Mouse (Mus musculus): ENCODE measurements around the gene Nsun2. TPM values are rescaled to one million over a fixed set of nuclear protein-coding genes. Genes with fewer than 3 reads are reported as not detected.
"Not testable (repeated sequence)": the region's sequence is repeated elsewhere in the genome, so short reads cannot be mapped to it uniquely, and the experiment has no call there.

Gene Nsun2
- polyA plus RNA-seq, 2 experiments from 2014 or later, result 26.3 to 30.7 TPM

DNA sequence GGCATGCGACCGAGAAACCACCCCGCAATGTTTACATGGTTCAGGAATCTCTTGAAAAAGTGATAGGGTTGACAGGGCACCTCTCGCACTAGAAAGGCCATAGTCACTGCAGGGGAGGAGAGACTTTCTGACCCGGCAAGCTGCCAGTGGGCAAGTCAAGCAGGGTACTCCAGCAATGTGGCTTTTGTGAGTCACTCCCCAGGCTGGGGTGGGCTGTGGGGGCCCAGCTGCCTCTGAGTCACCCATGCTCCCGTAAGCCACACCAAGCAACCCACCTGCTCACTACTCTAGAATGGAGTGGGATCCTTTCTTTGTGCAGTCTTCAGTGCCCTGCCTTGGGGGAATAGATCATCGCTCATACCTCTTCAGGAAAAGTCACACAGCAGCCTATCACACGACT, 59.9 kb downstream of the Nsun2 start:
- ATAC-seq, result no peak

DNA sequence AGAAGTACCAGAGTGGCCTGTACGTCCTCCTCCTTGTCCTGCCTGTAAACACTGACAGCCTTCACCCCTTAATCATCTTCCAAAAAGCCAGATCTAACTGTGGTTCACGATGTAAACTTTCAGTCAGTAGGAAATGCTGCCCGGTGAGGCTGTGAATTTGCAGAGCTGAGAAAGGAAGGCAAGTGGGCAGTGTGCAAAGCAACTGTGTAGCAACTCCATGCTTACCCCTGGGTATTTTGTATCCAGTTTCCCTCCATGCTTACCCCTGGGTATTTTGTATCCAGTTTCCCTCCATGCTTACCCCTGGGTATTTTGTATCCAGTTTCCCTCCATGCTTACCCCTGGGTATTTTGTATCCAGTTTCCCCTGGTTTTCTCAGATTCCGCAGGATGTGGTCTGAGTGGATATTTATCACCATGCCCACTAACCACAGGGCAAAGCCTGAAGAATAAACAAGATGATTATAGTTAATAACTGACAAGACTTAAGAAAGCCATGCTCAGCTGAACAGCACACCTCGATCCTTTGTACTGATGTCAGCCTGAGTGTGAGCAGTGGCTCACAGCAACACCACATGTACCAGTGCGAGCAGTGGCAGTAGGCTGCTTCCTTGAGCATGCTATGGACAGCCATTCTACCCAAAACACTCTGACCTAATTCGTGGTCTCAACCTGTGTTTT, 61.2 kb downstream of the Nsun2 start:
- no peak for ATAC-seq

DNA sequence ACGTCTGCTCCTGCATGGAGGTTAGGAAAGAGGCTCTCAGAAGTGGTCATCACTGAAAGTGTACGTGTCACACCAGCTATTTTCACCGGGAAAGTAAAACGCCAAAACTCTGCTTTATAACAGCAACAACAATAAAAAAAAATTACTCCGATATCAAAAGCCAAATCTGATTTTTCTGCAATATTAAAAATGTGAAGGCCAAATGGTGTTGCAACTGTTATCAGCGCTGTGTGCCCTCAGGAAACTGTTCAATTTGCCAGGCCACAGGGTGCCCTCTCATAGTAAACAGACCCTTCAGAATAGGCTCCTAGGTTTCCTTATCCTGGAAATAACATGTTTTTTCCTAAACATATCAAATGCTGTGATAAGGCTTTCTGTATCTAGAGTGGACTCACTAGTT, 62.4 kb downstream of the Nsun2 start:
- ATAC-seq, result no peak

DNA sequence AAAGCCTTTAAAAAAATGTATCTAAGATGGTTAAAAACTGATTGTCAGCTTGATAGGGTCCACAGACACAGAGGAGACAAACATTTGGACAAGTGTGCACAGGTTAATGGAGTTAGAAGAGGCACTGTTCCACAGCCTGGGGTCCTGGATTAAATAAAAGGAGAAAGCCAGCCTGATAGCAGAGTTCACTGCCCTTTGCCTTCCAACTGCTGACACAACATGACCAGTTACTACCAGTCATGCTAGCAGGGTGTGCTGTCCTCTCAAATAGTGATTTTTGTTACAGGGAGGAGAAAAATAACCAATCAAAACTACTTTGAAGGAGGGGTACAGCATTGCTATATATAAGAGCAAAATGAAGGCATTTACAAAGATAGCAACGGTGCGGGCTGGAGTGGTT, 63.0 kb downstream of the Nsun2 start:
- no peak for ATAC-seq

DNA sequence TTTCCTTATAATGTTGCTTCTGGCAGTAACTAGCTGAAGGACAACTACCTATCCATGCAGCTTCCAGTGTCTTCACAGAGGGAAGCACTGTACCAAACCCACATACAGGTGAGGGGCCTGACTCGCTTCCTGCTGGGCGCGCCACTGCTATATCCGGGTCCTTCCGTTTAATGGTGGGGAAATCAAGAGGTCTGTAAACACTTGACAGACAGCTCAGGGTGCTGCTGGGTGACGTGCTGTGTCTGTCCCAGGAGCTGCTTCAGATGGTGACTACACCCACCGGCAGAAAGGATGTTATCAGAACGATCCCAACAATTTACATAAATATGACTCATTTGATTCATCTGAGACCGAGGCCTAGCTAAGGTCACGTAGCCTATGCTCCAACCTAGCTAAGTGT, 65.3 kb downstream of the Nsun2 start:
- ATAC-seq, result no peak

DNA sequence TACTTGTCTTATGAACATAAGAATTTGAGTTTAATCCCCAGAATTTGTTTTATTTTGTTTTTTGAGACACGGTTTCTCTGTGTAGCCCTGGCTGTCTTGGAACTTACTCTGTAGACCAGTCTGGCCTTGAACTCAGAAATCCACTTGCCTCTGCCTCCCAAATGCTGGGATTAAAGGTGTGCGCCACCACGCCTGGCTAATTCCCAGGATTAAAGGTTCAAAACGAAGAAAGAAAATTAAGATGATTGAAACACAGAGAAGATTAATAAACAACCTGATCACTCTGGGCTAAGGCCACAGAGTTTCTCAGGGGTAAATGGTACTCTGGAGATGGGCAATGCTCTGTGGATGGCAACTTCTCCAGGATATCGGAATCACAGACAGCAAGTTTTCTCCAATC, 67.3 kb downstream of the Nsun2 start:
- ATAC-seq, result not testable (repeated sequence)

DNA sequence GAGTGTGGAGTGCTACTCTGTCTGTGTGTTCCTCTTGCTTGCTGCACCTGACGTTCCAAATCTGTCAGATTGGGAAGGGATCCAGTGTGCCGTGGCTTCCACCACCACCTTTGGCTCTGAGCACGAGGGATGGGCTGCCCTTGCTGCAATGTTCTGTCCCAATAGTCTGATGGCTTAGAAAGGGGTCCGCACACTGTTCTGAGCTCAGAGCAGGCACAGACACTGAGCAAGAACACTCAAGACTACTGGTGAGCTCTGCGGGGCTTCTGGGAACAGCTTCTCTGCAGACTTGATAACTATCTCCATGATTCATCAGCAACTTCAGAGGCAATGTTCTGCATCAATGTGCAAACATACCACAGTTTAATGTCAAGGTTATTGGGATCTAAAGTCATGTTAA, 67.8 kb downstream of the Nsun2 start:
- ATAC-seq, result no peak

DNA sequence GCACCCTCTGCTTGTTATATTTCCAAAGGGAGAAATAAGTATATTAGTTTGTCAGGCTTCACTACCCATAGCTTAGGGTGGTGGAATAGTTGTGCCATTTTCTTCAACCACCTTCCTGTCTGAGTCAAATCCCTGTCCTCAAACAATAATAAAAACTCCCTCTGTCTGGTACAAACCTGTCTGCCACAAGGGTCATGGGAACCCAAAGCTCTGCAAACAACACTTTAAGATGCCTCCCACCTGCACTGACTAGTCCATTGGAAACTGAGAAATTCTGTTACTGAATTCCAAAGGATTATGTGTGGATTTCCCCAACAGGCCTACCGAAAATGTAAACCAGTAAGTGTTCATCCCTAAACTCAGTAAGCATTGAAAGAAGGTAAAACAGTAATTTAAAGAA, 71.1 kb downstream of the Nsun2 start:
- ATAC-seq, result no peak

DNA sequence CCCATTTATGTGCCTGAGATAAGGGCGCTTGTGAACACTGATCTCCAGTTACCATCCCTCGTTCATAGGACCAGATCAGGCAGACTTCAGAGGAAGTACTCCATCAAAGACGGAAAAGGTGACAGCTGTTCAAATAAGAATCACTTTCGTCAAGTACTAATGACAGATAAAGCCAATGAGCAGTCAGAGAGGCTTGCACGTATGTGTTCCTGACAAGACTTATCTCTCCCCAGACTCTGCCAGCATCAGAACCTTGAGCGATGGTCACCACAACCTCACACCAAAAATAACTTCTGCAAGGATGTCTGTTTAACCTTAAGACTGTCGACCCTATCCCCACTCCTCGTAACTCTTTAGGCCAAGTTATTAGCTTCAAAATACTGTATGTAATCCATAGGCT, 75.2 kb downstream of the Nsun2 start:
- ATAC-seq, result no peak

DNA sequence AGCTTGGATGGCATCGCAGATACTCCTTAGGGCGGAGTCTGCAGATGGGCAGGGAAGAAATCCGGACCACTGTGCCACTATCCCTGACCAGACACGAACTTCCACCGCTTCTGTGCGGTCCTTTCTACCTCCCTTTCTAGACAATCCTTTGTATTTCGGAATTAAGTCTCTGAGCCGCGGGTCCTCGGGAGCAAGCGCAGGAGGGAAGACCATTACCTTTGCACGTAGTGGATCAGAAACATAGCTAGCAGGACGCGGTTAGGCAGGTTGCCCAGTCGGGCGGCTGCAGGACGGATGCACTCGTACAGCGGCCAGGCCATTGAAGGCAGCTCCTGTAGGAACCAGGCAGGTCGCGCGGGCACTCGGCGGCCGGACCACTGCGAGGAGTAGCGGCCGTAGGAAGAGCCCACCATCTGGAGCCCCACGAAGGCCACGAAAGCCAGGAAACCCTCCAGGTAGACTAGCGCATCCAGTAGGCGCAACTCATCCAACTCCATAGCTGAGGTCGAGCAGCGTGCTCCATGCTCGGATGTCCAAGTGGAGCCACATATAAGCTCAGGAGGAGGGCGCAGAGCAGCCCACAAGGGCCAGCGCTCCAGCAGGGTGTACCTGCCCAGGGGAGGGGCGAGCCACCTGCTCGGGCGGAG, 77.3 kb downstream of the Nsun2 start:
- ATAC-seq, result no peak

DNA sequence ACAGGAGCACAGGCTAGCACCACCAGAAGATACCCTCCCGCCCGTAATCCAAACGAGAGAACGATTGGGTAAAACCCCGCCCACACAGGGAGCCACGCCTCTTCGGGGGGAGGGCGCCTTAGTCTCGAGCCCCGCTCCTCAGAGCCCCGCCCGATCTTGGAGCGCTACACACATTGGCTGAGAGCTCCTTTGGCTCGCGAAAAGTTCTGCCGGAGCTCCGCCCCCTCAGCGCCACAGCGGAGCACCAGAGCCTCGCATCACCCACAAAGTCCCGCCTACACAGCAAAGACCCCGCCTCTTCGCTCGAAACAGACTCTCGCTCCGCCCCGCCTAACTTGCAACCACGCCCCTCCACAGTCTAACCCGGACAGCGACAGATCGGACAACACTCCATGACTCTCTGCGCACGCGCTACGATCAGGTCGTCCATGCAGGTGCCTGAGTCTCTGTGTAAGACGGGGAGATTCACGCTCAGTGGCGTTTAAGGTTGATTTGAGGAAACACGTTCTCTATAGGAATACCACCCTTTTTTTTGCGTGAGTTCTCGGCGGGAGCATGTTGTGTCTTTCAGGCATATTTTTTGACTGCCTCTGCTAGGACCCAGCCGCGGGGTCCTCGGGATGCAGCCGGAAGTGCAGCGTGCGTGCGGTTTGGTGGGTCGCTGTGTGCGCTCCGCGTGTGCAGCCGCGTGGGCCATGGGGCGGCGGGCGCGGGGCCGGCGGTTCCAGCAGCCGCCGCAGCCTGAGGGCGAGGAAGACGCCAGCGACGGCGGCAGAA, 78.0 kb downstream of the Nsun2 start, which contains the start of gene Srd5a1:
Srd5a1 (minus strand) TSS at position 45 of the 777 bp plus-strand sequence.
- ATAC-seq, result peak; percentile 93

DNA sequence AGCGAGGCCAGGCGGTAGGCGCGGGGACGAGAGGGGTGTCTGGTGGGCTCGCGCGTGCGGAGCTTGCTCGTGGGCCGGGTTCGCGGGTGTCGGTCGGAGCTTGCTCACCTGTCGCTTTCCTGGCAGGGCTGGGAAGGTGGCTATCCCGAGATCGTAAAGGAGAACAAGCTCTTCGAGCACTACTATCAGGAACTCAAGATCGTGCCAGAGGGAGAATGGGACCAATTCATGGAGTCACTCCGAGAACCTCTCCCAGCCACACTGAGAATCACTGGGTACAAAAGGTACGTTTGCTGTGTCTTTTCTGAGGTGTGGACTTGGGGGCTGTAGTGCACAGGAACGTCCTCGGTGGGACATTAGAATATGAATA, 78.6 kb downstream of the Nsun2 start:
- ATAC-seq, result no peak

DNA sequence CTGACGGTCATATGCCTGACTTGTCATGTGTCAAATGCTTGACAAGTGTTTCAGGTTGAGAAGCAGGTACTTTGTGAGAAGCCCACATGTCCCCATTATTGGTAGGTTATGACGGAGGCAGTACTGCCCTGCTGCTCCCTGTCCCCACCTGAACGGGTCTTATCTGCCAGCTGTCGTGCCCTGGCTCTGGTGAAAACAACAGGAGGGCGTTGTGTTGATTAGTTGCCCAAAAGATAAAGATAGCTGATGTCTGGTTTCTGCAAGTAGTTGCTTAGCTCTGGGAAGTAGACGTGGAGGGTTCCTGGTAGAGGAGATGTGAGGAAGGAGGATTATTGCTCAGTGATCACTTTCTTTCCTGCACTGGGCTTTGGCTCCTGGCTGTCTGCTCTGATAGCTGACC, 83.2 kb downstream of the Nsun2 start:
- no peak for ATAC-seq

DNA sequence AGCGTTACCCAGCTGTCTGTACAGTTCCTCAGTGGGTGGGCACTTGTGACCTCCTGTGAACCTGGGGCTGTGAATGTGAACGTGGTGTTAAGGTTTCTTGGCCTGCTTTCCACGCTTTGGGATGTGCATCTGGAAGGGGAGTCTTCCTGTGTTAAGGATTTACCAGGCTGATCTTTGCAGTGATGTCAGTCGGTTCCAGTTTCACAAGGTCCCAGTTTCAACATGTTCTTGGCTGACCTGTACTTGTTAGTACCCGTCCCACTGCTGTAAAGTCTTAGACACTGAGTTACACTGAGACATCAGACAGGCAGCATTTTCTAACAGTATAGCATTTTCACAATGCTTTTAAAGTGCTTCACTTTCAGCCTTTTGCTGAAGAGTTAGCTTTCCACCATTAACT, 90.3 kb downstream of the Nsun2 start:
- ATAC-seq, result no peak

DNA sequence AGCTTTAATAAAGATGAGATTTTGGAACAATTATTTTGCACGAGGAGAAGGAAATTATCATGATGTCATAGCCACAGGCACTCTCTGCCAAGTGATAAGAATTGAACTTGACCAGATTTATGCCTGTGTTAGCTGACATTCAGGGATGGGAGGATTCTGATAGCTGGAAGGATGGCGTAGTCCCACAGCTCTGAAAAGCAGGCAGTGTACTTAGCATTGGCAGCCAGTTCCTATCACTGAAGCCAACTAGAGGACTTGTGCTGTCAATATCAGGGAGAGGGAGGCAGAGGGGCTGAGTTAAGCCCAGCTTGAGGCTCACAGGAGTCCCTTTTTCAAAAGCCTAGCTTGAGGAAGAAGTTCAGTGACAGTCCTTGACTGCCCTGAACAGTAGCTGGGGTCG, 91.0 kb downstream of the Nsun2 start:
- no peak for ATAC-seq

DNA sequence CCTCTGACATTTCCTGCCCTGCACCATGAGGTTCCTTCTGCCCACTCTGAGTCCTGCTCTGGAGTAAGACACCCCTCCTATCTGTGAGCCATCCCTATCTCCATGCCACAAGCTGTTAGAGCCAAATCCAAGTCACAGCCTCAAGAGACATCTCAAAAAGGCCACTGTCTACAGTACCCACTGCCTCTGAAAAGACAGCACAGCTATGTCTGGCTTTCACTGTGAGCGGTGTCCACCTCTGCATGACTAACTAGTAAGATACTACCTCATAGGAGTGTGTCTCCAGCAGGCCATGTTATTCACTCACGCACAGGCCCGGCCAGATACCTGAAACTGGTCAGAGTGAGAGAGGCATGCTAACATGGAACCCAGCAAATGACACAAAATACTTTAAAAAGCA, 94.4 kb downstream of the Nsun2 start:
- no peak for ATAC-seq

DNA sequence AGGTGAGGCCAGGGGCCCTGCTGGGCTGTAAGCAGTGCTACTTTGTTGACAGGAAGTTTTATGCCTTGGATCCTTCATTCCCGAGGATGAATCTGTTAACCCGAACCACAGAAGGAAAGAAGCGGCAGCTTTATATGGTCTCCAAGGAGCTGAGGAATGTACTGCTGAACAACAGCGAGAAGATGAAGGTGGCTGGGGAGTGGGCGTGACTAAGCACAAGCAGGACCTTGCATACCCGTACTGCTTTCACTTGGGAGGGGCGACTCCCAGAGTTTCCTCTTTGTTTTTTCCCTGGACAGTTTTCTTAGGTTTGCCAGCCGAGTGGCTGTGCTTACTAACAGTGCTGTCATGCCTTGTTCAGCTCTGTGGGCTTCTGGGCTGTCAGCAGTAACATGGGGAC, 97.0 kb downstream of the Nsun2 start:
- ATAC-seq, result no peak

DNA sequence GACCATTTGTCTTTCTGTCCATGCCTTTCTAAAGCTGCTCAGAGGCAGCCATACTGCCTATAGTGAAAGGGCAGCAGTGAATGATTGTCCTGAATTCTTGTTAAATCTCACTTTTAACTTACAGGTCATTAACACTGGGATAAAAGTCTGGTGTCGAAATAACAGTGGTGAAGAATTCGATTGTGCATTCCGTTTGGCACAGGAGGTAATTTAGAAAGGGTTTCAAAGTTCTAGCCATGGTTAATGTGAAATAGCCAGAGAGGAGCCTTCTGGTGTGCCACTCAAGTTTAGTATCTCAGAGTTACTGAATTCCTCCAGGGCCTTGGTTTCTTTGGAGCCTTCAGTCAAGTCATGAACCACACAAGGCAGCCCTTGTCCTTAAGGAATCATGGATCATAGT, 97.6 kb downstream of the Nsun2 start:
- ATAC-seq, result no peak

DNA sequence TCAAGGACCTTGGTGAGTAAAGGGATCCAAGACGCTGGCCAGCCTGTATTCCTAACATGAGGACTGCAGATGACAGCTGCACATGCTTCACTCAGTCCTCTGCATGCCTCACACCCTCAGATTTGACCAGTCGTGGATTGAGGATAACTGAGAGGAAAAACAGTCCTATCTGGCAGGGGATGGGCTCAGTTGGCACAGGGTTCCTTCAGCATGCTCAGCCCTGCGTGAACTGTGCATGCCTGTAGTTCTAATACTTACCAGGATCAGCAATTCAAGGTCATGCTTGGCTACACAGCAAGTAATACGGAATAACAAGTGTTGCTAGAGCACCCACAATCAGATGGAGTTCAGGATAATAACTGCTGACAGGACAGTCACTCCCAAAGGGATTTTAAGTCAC, 98.1 kb downstream of the Nsun2 start:
- no peak for ATAC-seq

DNA sequence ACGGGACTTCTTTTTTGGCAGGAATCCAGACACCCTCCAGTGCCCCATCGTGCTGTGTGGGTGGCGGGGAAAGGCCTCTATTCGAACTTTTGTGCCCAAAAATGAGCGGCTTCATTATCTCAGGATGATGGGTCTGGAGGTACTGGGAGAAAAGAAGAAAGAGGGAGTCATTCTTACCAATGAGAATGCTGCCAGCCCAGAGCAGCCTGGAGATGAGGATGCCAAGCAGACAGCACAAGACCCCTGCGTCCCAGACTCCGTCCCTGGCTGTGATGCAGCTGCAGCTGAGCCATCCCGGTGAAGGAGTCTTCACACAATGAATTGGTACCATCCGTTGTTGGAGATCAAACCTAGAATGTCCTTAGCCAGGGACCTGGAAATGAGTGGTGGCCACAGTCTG, 100.0 kb downstream of the Nsun2 start:
- no peak for ATAC-seq

DNA sequence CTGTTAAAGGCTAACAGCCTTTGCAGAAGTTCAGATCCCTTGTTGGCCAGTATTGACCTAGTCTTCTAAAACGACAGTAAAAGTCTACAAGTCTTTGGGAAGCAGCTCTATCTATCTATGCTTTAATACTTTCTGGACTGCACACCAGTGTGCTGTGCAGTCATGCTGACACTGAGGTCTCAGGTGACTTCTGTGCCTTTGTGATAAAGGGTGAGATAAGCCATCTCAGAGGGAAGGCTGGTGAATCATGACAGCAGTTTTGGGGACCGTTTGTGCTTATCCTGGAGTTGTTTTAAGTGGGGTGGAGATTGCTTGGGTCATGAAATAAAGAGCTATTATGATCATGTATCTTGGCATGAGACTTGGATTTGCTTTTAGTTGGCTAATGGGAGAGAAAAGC, 100.4 kb downstream of the Nsun2 start:
- no peak for ATAC-seq

DNA sequence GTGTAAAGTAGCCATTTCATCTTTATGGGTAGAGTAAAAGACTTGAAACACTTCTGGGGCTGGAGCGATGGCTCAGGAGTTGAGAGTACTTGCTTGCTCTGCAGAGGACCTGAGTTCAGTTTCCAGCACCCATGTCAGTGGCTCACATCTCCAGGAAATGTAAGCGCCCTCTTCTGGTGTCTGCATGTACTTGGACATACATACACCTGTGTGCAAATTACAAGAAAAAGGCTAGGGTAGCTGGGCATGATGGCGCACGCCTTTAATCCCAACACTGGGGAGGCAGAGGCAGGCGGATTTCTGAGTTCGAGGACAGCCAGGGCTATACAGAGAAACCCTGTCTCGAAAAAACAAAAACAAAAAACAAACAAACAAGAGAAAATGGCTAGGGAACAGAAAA, 102.3 kb downstream of the Nsun2 start:
- ATAC-seq, result not testable (repeated sequence)

DNA sequence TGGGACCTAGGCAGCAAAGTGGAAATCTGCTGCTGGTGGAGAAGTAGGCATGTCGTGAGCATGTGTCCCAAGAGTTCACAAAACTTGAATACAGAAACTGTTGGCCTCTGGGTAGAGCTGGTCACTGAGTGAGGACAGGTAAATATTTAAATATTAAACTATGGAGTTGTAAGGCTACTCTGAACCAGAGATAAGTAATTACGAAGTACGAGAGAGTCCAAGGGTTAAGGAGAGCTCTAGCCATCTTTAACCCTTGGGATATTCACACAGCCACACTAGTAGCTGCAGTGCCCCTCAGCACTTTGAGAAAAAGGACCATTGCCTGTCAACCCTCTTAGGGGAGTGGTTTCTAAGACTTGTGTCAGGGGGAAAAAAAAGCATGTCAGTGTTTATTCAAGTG, 102.8 kb downstream of the Nsun2 start:
- ATAC-seq, result no peak

DNA sequence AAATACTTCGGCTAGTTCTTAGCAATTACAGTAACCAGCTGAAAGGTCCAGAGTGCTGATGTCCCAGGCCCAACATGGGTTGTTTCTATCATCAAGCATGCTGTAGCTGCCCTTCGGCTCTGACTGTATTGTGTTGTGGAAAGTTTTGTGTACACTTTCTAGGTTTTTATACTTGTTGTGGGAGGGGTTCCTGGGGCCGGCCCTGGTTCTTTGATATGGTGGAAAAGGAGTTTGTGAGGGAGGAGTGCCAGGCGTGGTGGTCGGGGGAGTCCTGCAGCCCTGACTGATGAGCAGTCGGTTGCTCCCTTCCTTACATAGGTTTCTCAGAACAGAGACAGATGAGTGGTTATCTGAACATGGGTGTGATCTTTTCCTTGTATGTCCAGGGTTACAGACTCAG, 103.3 kb downstream of the Nsun2 start:
- no peak for ATAC-seq
